In the genomic region with DNA sequence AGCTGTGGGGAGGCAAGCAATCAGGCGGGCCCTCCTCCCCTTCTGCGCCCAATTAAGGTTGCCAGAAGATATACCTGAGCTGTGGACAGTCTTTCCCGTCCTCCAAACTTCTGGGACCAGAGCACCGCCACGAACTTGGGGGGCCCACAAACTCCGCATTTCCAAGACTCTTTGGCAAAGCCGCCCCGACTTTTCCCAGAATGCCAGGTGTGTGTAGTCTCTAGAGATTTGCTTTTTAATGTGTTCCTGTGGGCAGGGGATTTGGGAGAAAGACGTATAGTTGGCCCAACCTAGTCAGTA, we compare ENCODE assay signal across 10 mouse cellular contexts. TPM values are rescaled to one million over a fixed set of nuclear protein-coding genes. Genes with fewer than 3 reads are reported as not detected.
DNase-seq lines count a peak whose midpoint lies in the region; ATAC-seq lines count a peak whose summit lies in the region.
"Had no signal": no experiment of that assay in that cellular context is flagged by ENCODE, and none has a peak within 500 bp of the region (broad histone marks: within the 10 kb centered on the region; RNA-seq: fewer than 3 reads in every experiment).

No protein-coding gene starts in this region.

- H3K36me3 ChIP-seq in hindbrain, embryonic 15.5 days = no peaks in the 10 kb centered on the region
- no peaks in the 10 kb centered on the region for H3K36me3 ChIP-seq in hindbrain, embryonic 12.5 days
- H3K36me3 ChIP-seq in embryonic facial prominence, embryonic 13.5 days = no peaks in the 10 kb centered on the region
- H3K36me3 ChIP-seq in hindbrain, embryonic 16.5 days (ENCODE audit: control insufficient read depth, insufficient read depth, low read length) = no peaks in the 10 kb centered on the region
- no peaks in the 10 kb centered on the region for H3K36me3 ChIP-seq in midbrain, embryonic 16.5 days (ENCODE audit: control insufficient read depth, insufficient read depth, low read length)

- no peaks in the 10 kb centered on the region for H3K9me3 ChIP-seq in hindbrain, embryonic 15.5 days
- no peaks in the 10 kb centered on the region for H3K9me3 ChIP-seq in hindbrain, embryonic 12.5 days (replicated peaks)
- no peaks in the 10 kb centered on the region for H3K9me3 ChIP-seq in embryonic facial prominence, embryonic 13.5 days
- H3K9me3 ChIP-seq in hindbrain, embryonic 16.5 days (ENCODE audit: control insufficient read depth, low read length) = no peaks in the 10 kb centered on the region
- H3K9me3 ChIP-seq in midbrain, embryonic 16.5 days (replicated peaks; ENCODE audit: control insufficient read depth, low read length, poor library complexity, severe bottlenecking) = no peaks in the 10 kb centered on the region

- H3K4me1 ChIP-seq in hindbrain, embryonic 15.5 days (replicated peaks) = peaks cover 28% of the 10 kb centered on the region
- H3K4me1 ChIP-seq in hindbrain, embryonic 12.5 days = peaks cover 26% of the 10 kb centered on the region
- H3K4me1 ChIP-seq in embryonic facial prominence, embryonic 13.5 days = peaks cover 27% of the 10 kb centered on the region
- peaks cover 18% of the 10 kb centered on the region for H3K4me1 ChIP-seq in hindbrain, embryonic 16.5 days (ENCODE audit: control insufficient read depth, insufficient read depth, low read depth, low read length)
- H3K4me1 ChIP-seq in midbrain, embryonic 16.5 days (ENCODE audit: control insufficient read depth, insufficient read depth, low read length) = peaks cover 28% of the 10 kb centered on the region; the same call in 1 of the 2 replicates

- under 1% methylated on average over 9 of the region's 9 CpGs for WGBS in hindbrain, embryonic 15.5 days
- WGBS in hindbrain, embryonic 12.5 days = 0% methylated on average over 9 of the region's 9 CpGs
- 2% methylated on average over 9 of the region's 9 CpGs for WGBS in embryonic facial prominence, embryonic 13.5 days
- 0% methylated on average over 8 of the region's 9 CpGs for WGBS in hindbrain, embryonic 16.5 days
- under 1% methylated on average over 9 of the region's 9 CpGs for WGBS in midbrain, embryonic 16.5 days

- no peak overlapping the region for H3K9ac ChIP-seq in hindbrain, embryonic 15.5 days
- no peak overlapping the region for H3K9ac ChIP-seq in hindbrain, embryonic 12.5 days
- no peak overlapping the region for H3K9ac ChIP-seq in embryonic facial prominence, embryonic 13.5 days
- H3K9ac ChIP-seq in hindbrain, embryonic 16.5 days (ENCODE audit: low read depth, low read length) = no peak overlapping the region
- no peak overlapping the region for H3K9ac ChIP-seq in midbrain, embryonic 16.5 days (ENCODE audit: low read depth, low read length)

- DNase-seq in embryo, embryonic 9.5 days (ENCODE audit: extremely low spot score) = no peak
- no peak for DNase-seq in gastrocnemius, postnatal 14 days
- DNase-seq: kidney, adult 18-20 months had no signal

- intact Hi-C loops in gastrocnemius, postnatal 14 days (cut with DNase I; ENCODE audit: low total_unique reads) = loop anchor here (5.0 kb wide), 1 partner anchor 390 kb away; no protein-coding TSS in a partner anchor

- H3K4me3 ChIP-seq in hindbrain, embryonic 15.5 days = no peak overlapping the region
- no peak overlapping the region for H3K4me3 ChIP-seq in hindbrain, embryonic 12.5 days
- peak overlapping the region; percentile 13; the same call in 1 of the 2 replicates for H3K4me3 ChIP-seq in embryonic facial prominence, embryonic 13.5 days
- H3K4me3 ChIP-seq in hindbrain, embryonic 16.5 days (ENCODE audit: low read length) = 0 out of 2 replicates have a peak overlapping the region, but pooled peaks have one; percentile 5
- no peak overlapping the region for H3K4me3 ChIP-seq in midbrain, embryonic 16.5 days (ENCODE audit: low read depth, low read length)

- no peak overlapping the region for H3K27ac ChIP-seq in hindbrain, embryonic 15.5 days (replicated peaks)
- H3K27ac ChIP-seq in hindbrain, embryonic 12.5 days = no peak overlapping the region
- no peak overlapping the region for H3K27ac ChIP-seq in embryonic facial prominence, embryonic 13.5 days
- no peak overlapping the region for H3K27ac ChIP-seq in hindbrain, embryonic 16.5 days (ENCODE audit: low read depth, low read length)
- no peak overlapping the region for H3K27ac ChIP-seq in midbrain, embryonic 16.5 days (ENCODE audit: low read length)

- H3K27me3 ChIP-seq in hindbrain, embryonic 15.5 days = peaks cover 68% of the 10 kb centered on the region
- peaks cover 89% of the 10 kb centered on the region for H3K27me3 ChIP-seq in hindbrain, embryonic 12.5 days
- H3K27me3 ChIP-seq in embryonic facial prominence, embryonic 13.5 days = peaks cover 92% of the 10 kb centered on the region
- peaks cover 36% of the 10 kb centered on the region for H3K27me3 ChIP-seq in hindbrain, embryonic 16.5 days (replicated peaks; ENCODE audit: control insufficient read depth, insufficient read depth, low read length)
- peaks cover 64% of the 10 kb centered on the region for H3K27me3 ChIP-seq in midbrain, embryonic 16.5 days (ENCODE audit: control insufficient read depth, insufficient read depth, low read depth, low read length)

- H3K4me2 ChIP-seq in hindbrain, embryonic 15.5 days = peak overlapping the region; percentile 7; the same call in 1 of the 2 replicates
- H3K4me2 ChIP-seq in hindbrain, embryonic 12.5 days (replicated peaks) = no peak overlapping the region
- no peak overlapping the region for H3K4me2 ChIP-seq in embryonic facial prominence, embryonic 13.5 days
- H3K4me2 ChIP-seq in hindbrain, embryonic 16.5 days (ENCODE audit: low read length) = peak overlapping the region; percentile 5; the same call in 1 of the 2 replicates
- peak overlapping the region; percentile 16; the same call in 1 of the 2 replicates for H3K4me2 ChIP-seq in midbrain, embryonic 16.5 days (ENCODE audit: low read length)

- no peak for ATAC-seq in hindbrain, embryonic 15.5 days (ENCODE audit: low FRiP score, low read depth)
- ATAC-seq in hindbrain, embryonic 12.5 days (ENCODE audit: low FRiP score) = no peak
- no peak for ATAC-seq in embryonic facial prominence, embryonic 13.5 days (ENCODE audit: insufficient number of reproducible peaks, insufficient read depth, low FRiP score, low TSS enrichment, low read depth)
- no peak for ATAC-seq in hindbrain, embryonic 16.5 days
- no peak for ATAC-seq in midbrain, embryonic 16.5 days
- ATAC-seq: lung, postnatal 0 days had no signal

RNA-seq across cellular contexts. Expression of a gene that starts 9.0 kb away (rescaled TPM):
- 1.7 and 2.3 TPM in 2 replicates for polyA plus RNA-seq in hindbrain, embryonic 15.5 days (2015; fragmentation: Nextera tagmentation; extraction: Ambion mirVana)
- polyA plus RNA-seq in hindbrain, embryonic 12.5 days (2016; fragmentation: Nextera tagmentation; extraction: Ambion mirVana) = 0.09 and 0.25 TPM in 2 replicates
- polyA plus RNA-seq in embryonic facial prominence, embryonic 13.5 days (2015; fragmentation: Nextera tagmentation; extraction: Ambion mirVana) = 0.10 and 0.20 TPM in 2 replicates
- polyA plus RNA-seq in hindbrain, embryonic 16.5 days (2015; fragmentation: Nextera tagmentation; extraction: Ambion mirVana) = 1.9 and 3.1 TPM in 2 replicates
- polyA plus RNA-seq in midbrain, embryonic 16.5 days (2015; fragmentation: Nextera tagmentation; extraction: Ambion mirVana) = 1.4 and 2.0 TPM in 2 replicates
- not detected for total RNA-seq in gastrocnemius, postnatal 14 days (2021)
- total RNA-seq: gastrocnemius, postnatal 10 days had no signal

RNA-seq across cellular contexts. Expression of a gene that starts 19.0 kb away (rescaled TPM):
- polyA plus RNA-seq in hindbrain, embryonic 15.5 days (2015; fragmentation: Nextera tagmentation; extraction: Ambion mirVana) = 46.2 and 48.6 TPM in 2 replicates
- polyA plus RNA-seq in hindbrain, embryonic 12.5 days (2016; fragmentation: Nextera tagmentation; extraction: Ambion mirVana) = 67.5 and 73.1 TPM in 2 replicates
- polyA plus RNA-seq in embryonic facial prominence, embryonic 13.5 days (2015; fragmentation: Nextera tagmentation; extraction: Ambion mirVana) = 54.2 and 55.2 TPM in 2 replicates
- 36.5 and 38.9 TPM in 2 replicates for polyA plus RNA-seq in hindbrain, embryonic 16.5 days (2015; fragmentation: Nextera tagmentation; extraction: Ambion mirVana)
- polyA plus RNA-seq in midbrain, embryonic 16.5 days (2015; fragmentation: Nextera tagmentation; extraction: Ambion mirVana) = 41.5 and 44.2 TPM in 2 replicates
- total RNA-seq in gastrocnemius, postnatal 14 days (2021) = 100 to 1,000 TPM; 157 TPM

Comparison
In these comparisons a context has a peak if more than half of its experiments do, and no peak if none do; other contexts are left out.
1. H3K4me2 ChIP-seq: peak in hindbrain, embryonic 15.5 days (single experiment), hindbrain, embryonic 16.5 days (single experiment) and midbrain, embryonic 16.5 days (single experiment); none in hindbrain, embryonic 12.5 days (single experiment) and embryonic facial prominence, embryonic 13.5 days (single experiment).
2. H3K4me3 ChIP-seq: peak in embryonic facial prominence, embryonic 13.5 days (single experiment) and hindbrain, embryonic 16.5 days (single experiment); none in hindbrain, embryonic 15.5 days (single experiment), hindbrain, embryonic 12.5 days (single experiment) and midbrain, embryonic 16.5 days (single experiment).